Mouse (Mus musculus) hindbrain, embryonic 16.5 days (tissue): ENCODE data around the gene Lgr6. TPM values are rescaled to one million over a fixed set of nuclear protein-coding genes. Genes with fewer than 3 reads are reported as not detected.

Source experiments
- ATAC-seq: fragments of 200-750 bp; cut with Nextera tagmentation; 2 replicates; pipeline ENCODE4 v1.8.0; 2017; ENCODE audit warnings: moderate TSS enrichment, moderate library complexity
- H3K27ac ChIP-seq: fragments of 300-500 bp; sonication (generic); 2 replicates; pipeline ENCODE4 v1.5.1; 2014; ENCODE audit warnings: low read depth, mild to moderate bottlenecking, control low read depth, low read length, moderate library complexity
- H3K27me3 ChIP-seq: fragments of 300-500 bp; sonication (generic); replicated peaks from 2 replicates; pipeline ENCODE4 v1.6.1; 2014; ENCODE audit warnings: low read length; ENCODE audit not compliant: control insufficient read depth, insufficient read depth
- H3K36me3 ChIP-seq: fragments of 300-500 bp; sonication (generic); 2 replicates; pipeline ENCODE4 v1.6.1; 2014; ENCODE audit warnings: mild to moderate bottlenecking, low read length, moderate library complexity, mixed read lengths; ENCODE audit not compliant: control insufficient read depth, insufficient read depth
- H3K4me1 ChIP-seq: fragments of 300-500 bp; sonication (generic); 2 replicates; pipeline ENCODE4 v1.6.1; 2014; ENCODE audit warnings: low read depth, low read length; ENCODE audit not compliant: control insufficient read depth, insufficient read depth
- H3K4me2 ChIP-seq: fragments of 300-500 bp; sonication (generic); 2 replicates; pipeline ENCODE4 v1.6.1; 2014; ENCODE audit warnings: mild to moderate bottlenecking, low read length, control low read depth, moderate library complexity
- H3K4me3 ChIP-seq: fragments of 300-500 bp; sonication (generic); 2 replicates; pipeline ENCODE4 v1.5.1; 2014; ENCODE audit warnings: mild to moderate bottlenecking, low read length, control low read depth, moderate library complexity
- H3K9ac ChIP-seq: fragments of 300-500 bp; sonication (generic); 2 replicates; pipeline ENCODE4 v1.6.1; 2014; ENCODE audit warnings: low read depth, mild to moderate bottlenecking, control low read depth, low read length, moderate library complexity
- H3K9me3 ChIP-seq: fragments of 300-500 bp; sonication (generic); 2 replicates; pipeline ENCODE4 v1.6.1; 2014; ENCODE audit warnings: mild to moderate bottlenecking, low read length, moderate library complexity; ENCODE audit not compliant: control insufficient read depth
- WGBS: fragments of 180-500 bp; shearing (Covaris S2); extraction: QIAGEN DNeasy Blood & Tissue Kit; methylation state at CpG from one replicate; pipeline ENCODE4 v1.1.7; 2014; 5-methylcytosine and 5-hydroxymethylcytosine counted together
- polyA plus RNA-seq: library from polyadenylated mRNA; unstranded; fragments of >200 nt; fragmentation: Nextera tagmentation; extraction: Ambion mirVana; gene quantifications from 2 replicates; pipeline ENCODE4 v1.2.1, GENCODE M21; 2015

The Lgr6 gene
- polyA plus RNA-seq, 1 experiment from 2014 or later, result 1.7 TPM

- 93% methylated on average over 2 of the region's 2 CpGs for WGBS
- Histone ChIP-seq H3K4me3 (no peak overlapping the region), H3K9me3 (no peaks in the 10 kb centered on the region), H3K9ac (no peak overlapping the region), H3K36me3 (no peaks in the 10 kb centered on the region), H3K4me1 (peaks cover 14% of the 10 kb centered on the region), H3K27ac (no peak overlapping the region), H3K4me2 (no peak overlapping the region), H3K27me3 (no peaks in the 10 kb centered on the region)
- ATAC-seq, result no peak
Measured at GRCm38 (mm10) chr1:135143940-135144339, 38.9 kb upstream of the Lgr6 start.

DNA sequence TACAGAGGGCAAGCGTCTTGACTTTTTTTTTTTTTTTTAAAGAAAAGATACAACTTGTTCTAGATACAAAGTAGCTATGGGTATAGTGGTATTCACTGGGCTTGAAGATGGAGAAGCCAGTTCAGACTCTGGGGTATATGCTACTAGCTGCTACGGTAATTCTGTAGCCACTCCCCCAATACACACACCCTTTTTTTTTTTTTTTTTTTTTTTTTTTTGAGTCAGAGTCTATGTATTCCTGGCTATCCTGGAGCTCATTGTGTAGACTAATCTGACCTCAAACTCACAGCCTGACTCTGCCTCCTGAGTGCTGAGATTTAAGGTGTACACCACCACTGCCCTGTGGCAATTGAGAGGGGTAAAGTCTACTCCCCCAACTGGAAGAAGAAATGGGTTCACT, 37.4 kb upstream of the Lgr6 start:
- H3K4me2 ChIP-seq, result no peak overlapping the region
- H3K4me1 ChIP-seq, result peaks cover 6% of the 10 kb centered on the region
- WGBS, result 79% methylated on average over 2 of the region's 2 CpGs
- no peak overlapping the region for H3K9ac ChIP-seq
- no peak for ATAC-seq
- no peak overlapping the region for H3K27ac ChIP-seq
- no peaks in the 10 kb centered on the region for H3K9me3 ChIP-seq
- no peaks in the 10 kb centered on the region for H3K27me3 ChIP-seq
- no peaks in the 10 kb centered on the region for H3K36me3 ChIP-seq
- H3K4me3 ChIP-seq, result no peak overlapping the region

- Histone ChIP-seq H3K9ac (no peak overlapping the region), H3K9me3 (no peaks in the 10 kb centered on the region), H3K4me2 (no peak overlapping the region), H3K36me3 (no peaks in the 10 kb centered on the region), H3K4me3 (no peak overlapping the region), H3K27ac (no peak overlapping the region), H3K27me3 (no peaks in the 10 kb centered on the region), H3K4me1 (no peaks in the 10 kb centered on the region)
- WGBS, result 80% methylated on average over 2 of the region's 2 CpGs
- ATAC-seq, result no peak
Measured at GRCm38 (mm10) chr1:135139906-135140305, 34.8 kb upstream of the Lgr6 start.

DNA sequence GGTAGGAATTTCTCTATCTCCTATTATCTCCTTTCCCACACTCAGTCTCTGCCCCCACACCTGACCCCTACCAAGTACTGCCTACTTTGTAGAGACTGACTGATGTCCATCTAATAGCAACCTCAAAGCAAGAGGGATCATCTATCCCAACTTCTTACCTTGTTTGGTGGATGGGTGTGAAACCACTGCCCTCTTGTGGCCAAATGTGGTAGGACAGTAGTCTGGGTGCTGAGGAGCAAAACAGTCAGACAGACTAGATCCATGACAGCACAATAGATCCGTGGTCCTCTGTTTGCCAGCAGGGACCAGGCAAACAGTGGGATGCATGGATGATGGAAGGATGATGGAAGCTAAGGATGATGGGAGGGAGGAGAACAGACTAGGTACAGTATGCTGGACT, 31.4 kb upstream of the Lgr6 start:
- 0% methylated on average over 1 of the region's 1 CpGs for WGBS
- H3K4me1 ChIP-seq, result no peaks in the 10 kb centered on the region; the same call in 1 of the 2 replicates
- H3K4me2 ChIP-seq, result no peak overlapping the region
- H3K27me3 ChIP-seq, result no peaks in the 10 kb centered on the region
- H3K27ac ChIP-seq, result no peak overlapping the region
- no peaks in the 10 kb centered on the region for H3K36me3 ChIP-seq
- no peaks in the 10 kb centered on the region for H3K9me3 ChIP-seq
- peak; percentile 67; the same call in 1 of the 2 replicates for ATAC-seq
- no peak overlapping the region for H3K9ac ChIP-seq
- no peak overlapping the region for H3K4me3 ChIP-seq

DNA sequence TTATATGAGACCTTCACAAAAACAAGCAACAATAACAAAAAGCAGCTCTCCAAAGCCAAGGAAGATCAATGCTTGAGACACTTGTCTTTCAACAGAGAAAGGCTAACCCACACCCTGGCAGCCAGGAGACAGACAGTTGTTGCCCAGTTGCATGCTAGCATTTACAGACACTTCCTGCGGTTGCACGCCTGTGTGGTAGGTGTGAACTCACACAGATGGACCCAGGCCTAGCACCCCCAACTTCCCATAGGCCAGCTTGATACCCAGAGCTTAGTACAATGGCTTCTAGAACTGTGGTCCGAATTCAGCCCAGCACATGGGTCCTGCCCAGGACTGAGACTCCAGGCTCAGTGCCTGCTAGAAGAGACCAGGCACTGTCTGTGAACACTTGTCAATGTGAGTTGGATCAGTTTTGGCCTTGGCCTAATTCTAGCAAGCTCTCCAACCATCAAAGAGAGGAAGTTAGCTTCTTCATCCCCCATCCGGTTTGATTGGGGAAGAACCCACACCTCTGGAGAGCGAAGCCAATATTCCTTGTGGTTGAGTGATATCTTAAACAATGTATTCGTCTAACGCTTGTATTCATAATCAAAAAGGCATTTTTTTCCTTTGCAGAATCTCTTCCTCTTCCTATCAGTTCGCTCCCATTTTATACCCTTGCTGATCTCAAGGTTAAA, 30.2 kb upstream of the Lgr6 start:
- H3K27ac ChIP-seq, result no peak overlapping the region
- H3K4me1 ChIP-seq, result no peaks in the 10 kb centered on the region; the same call in 1 of the 2 replicates
- no peaks in the 10 kb centered on the region for H3K27me3 ChIP-seq
- no peak for ATAC-seq
- no peak overlapping the region for H3K9ac ChIP-seq
- no peaks in the 10 kb centered on the region for H3K36me3 ChIP-seq
- H3K4me2 ChIP-seq, result no peak overlapping the region
- no peak overlapping the region for H3K4me3 ChIP-seq
- WGBS, result 91% methylated on average over 8 of the region's 8 CpGs
- no peaks in the 10 kb centered on the region for H3K9me3 ChIP-seq

GRCm38 (mm10) chr1:135133678-135134435, 28.8 kb upstream of the Lgr6 start:
- Histone ChIP-seq H3K27me3 (0 out of 2 replicates have a peak, but pooled peaks cover 2% of the 10 kb centered on the region), H3K4me2 (no peak overlapping the region), H3K4me1 (no peaks in the 10 kb centered on the region; the same call in 1 of the 2 replicates), H3K27ac (no peak overlapping the region), H3K9me3 (no peaks in the 10 kb centered on the region), H3K36me3 (no peaks in the 10 kb centered on the region), H3K4me3 (no peak overlapping the region), H3K9ac (no peak overlapping the region)
- WGBS, result 88% methylated on average over 10 of the region's 10 CpGs
- ATAC-seq, result no peak

DNA sequence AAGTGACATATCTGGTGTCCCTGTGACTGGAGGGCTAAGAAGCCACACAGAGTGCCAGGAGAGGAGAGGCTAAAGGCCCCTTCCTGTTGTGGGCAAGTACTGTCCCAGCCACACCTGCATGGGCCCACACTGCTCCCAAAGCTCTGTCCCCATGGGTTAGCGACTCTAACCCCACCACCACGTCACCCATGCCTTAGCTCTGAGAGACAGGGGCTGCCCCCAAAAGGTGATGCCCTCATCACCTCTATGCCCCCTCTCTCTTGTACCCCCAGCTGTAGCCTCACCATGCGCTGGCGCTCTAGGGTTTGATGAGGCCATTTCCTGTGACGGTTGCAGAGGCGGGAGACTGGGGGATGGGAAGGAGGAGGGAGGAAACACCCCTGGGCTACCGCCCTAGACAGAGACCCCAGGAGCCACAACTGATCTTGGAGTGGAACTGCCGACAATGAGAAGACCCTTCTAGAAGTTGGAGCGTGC, 27.9 kb upstream of the Lgr6 start:
- Histone ChIP-seq H3K4me2 (no peak overlapping the region), H3K36me3 (no peaks in the 10 kb centered on the region), H3K27ac (no peak overlapping the region), H3K4me3 (no peak overlapping the region), H3K9ac (no peak overlapping the region), H3K27me3 (0 out of 2 replicates have a peak, but pooled peaks cover 2% of the 10 kb centered on the region), H3K4me1 (no peaks in the 10 kb centered on the region; the same call in 1 of the 2 replicates), H3K9me3 (no peaks in the 10 kb centered on the region)
- no peak for ATAC-seq
- WGBS, result 92% methylated on average over 9 of the region's 9 CpGs

- H3K4me1 ChIP-seq, result no peaks in the 10 kb centered on the region; the same call in 1 of the 2 replicates
- H3K27ac ChIP-seq, result no peak within 1 kb of the TSS
- ATAC-seq, result no peak
- H3K27me3 ChIP-seq, result 0 out of 2 replicates have a peak, but pooled peaks cover 2% of the 10 kb centered on the region
- WGBS, result 41% methylated on average over 10 of the region's 10 CpGs
- H3K9me3 ChIP-seq, result no peaks in the 10 kb centered on the region
- no peaks in the 10 kb centered on the region for H3K36me3 ChIP-seq
- H3K9ac ChIP-seq, result no peak within 1 kb of the TSS
- no peak within 1 kb of the TSS for H3K4me2 ChIP-seq
- no peak within 1 kb of the TSS for H3K4me3 ChIP-seq
Measured at GRCm38 (mm10) chr1:135132473-135132872, 27.4 kb upstream of the Lgr6 start, which contains the start of gene Ptpn7. Ptpn7 (plus strand) TSS chr1:135132700.

GRCm38 (mm10) chr1:135131560-135131959, 26.5 kb upstream of the Lgr6 start:
- Histone ChIP-seq H3K4me1 (peaks cover 2% of the 10 kb centered on the region; the same call in 1 of the 2 replicates), H3K9ac (no peak overlapping the region), H3K9me3 (no peaks in the 10 kb centered on the region), H3K4me3 (no peak overlapping the region), H3K4me2 (no peak overlapping the region), H3K36me3 (no peaks in the 10 kb centered on the region), H3K27me3 (0 out of 2 replicates have a peak, but pooled peaks cover 2% of the 10 kb centered on the region), H3K27ac (no peak overlapping the region)
- 68% methylated on average over 8 of the region's 8 CpGs for WGBS
- no peak for ATAC-seq
